Mouse (Mus musculus) cerebellum, adult 11-12 months (tissue): ENCODE results near the gene Frs3.
"Not testable (repeated sequence)": the region's sequence is repeated elsewhere in the genome, so short reads cannot be mapped to it uniquely, and the experiment has no call there.

Experiments used
- DNase-seq: peaks from one replicate; pipeline ENCODE4 v3.0.0; 2022

The Frs3 gene

GRCm38 (mm10) chr17:47688608-47689575, at the start of gene Frs3:
Frs3 (plus strand) TSS chr17:47689030.
- DNase-seq: peak; percentile 83

- DNase-seq: no peak
Measured at GRCm38 (mm10) chr17:47642992-47643391, 45.8 kb upstream of the Frs3 start.

DNA sequence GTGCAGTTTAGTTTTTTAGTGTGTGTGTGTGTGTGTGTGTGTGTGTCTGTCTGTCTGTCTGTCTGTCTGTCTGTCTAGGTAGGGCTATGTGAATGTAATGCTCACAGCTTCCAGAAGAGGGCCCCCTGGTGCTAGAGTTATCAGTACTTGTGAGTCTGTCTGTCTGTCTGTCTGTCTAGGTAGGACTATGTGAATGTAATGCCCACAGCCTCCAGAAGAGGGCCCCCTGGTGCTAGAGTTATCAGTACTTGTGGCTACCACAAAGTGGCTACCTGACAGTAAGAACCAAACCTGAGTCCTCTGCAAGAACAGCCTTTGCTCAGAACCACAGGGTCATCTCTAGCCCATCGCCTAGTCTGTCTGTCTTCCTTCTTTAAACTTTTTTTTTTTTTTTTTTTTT, 42.1 kb upstream of the Frs3 start:
- DNase-seq: no peak

DNA sequence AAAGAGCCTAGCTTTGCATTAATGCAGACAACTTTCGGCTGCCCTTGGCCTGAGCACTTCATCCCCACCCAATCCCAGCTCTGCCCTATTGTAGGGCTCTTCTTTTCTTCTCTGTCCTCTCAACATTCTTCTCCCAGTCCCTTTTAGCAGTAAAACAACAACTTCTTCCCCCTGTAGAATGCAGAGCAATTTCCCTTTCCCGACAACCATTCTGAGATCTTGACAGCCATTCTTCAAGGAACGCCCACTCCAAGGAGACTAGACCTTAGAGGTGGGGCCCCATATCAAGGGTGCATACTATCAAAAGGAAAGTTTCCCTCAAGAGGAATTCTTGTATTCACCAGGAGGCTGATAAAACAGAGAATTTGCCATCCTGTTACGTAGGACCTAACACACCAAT, 39.9 kb upstream of the Frs3 start:
- no peak for DNase-seq

DNA sequence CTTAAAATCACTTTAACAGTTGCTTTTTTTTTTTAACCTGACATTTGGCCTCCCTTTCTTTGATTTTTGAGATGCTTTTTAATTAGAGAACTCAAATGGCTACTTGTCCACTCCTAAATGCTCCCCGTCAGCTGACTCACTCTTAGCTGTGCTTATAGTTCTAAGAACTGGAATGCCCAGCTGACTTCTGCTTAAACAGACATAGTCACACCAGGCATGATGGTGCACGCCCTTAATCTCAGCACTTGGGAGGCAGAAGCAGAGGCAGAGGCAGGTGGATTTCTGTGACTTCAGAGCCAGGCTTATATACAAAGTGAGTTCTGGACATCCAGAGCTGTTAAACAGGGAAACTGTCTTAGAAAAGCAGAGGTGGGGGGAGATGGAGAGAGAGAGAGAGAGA, 36.9 kb upstream of the Frs3 start:
- DNase-seq: no peak

- not testable (repeated sequence) for DNase-seq
Measured at GRCm38 (mm10) chr17:47654346-47654745, 34.5 kb upstream of the Frs3 start.

- no peak for DNase-seq
Measured at GRCm38 (mm10) chr17:47655697-47656096, 33.1 kb upstream of the Frs3 start.

GRCm38 (mm10) chr17:47657901-47658300, 30.9 kb upstream of the Frs3 start:
- no peak for DNase-seq

DNA sequence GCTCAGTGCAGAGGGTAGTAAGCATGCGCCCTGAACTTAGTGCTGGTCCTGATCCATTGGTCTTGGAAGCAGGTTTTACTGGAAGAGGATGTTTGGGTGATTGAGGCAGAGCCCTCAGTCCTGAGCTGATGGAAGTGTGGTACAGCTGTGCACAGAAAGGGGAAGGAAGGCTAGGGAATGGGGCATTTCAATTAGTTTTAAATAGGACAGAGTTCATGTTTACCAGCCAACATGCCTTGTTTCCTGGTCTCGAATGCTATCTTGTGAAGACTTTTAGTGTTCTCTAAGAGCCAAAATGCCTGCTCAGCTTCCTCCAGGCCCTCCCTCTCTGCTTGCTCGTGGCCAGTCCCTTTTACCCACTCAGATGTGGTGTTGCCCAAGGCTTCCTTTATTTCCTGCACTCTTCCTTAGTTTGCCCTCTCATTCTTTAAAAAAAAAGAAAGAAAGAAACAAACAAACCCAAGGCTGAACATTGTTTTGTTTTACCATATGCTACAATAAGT, 30.0 kb upstream of the Frs3 start:
- no peak for DNase-seq

DNA sequence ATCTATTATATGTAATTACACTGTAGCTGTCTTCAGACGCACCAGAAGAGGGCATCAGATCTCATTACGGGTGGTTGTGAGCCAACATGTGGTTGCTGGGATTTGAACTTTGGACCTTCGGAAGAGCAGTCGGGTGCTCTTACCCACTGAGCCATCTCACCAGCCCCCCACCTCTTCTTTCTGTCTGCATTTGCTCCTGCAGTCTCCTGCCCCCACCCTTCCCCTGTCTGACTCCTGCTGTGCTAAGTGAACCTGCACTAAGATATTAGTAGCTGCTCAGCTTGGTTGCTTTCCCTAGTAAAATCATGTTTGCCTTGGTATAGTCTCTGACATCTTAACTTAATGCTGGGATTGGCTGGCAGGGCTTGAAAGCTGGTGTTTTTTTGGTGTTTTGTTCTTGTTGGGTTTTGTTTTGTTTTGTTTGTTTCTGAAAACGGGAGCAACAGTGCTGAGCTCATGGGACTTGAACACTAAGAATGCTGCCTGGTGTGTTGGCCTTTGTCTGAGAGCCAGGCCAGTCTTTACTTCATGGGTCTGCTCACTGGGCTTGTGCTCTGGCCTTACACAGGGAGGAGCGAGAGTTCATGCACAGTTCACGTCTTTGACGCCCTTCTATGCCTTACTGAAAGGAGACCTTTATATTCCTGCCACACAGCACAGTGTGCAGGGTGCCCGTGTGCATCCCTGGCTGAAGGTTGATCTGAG, 25.7 kb upstream of the Frs3 start:
- DNase-seq: no peak

GRCm38 (mm10) chr17:47664474-47664873, 24.4 kb upstream of the Frs3 start:
- DNase-seq: no peak

DNA sequence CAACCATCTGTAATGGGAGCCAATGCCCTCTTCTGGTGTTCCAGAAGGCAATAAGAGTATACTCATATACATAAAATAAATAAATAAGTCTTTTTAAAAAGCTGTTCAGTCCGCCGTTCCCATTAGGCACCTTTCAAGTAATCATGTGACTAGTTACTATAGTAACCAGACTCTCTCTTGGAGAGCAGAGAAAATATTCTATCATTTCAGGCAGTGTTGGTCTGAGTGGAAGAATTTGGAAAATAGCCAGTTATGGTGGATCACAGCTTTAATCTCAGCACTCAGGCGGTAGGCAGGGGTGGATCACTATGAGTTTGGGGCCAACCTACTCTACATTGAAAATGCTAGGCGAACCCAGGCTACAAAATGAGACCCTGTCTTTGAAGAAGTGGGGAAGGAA, 19.7 kb upstream of the Frs3 start:
- DNase-seq: no peak

- no peak for DNase-seq
Measured at GRCm38 (mm10) chr17:47671988-47672310, 16.9 kb upstream of the Frs3 start.

DNA sequence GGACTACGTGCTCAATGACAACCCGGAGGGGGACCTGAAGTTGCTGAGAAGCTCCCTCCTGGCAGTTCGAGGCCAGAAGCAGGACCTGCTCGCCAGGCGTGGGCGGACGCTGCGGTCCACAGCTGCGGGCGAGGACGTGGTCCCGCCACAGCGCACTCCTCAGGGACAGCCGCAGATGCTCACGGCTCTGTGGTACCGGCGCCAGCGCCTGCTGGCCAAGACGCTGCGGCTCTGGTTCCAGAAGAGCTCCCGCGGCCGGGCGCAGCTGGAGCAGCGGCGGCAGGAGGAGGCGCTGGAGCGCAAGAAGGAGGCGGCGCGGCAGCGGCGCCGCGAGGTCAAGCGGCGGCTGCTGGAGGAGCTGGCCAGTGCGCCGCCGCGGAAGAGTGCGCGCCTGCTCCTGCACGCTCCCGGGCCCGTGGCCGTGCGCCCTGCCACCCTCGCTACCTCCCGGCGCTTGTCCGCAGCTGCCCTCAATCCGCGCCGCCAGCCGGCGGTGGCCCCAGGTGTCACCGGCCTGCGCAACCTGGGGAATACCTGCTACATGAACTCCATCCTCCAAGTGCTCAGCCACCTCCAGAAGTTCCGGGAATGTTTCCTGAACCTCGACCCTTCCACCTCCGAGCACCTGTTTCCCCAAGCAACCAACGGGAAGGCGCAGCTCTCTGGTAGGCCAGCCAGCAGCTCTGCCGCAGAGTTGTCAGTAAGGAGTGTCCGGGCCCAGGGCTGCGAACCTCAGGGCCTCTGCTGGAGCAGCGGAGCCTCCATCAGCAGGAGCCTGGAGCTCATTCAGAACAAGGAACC, 16.3 kb upstream of the Frs3 start:
- peak; percentile 42 for DNase-seq

GRCm38 (mm10) chr17:47676581-47676980, 12.2 kb upstream of the Frs3 start:
- peak; percentile 45 for DNase-seq

DNA sequence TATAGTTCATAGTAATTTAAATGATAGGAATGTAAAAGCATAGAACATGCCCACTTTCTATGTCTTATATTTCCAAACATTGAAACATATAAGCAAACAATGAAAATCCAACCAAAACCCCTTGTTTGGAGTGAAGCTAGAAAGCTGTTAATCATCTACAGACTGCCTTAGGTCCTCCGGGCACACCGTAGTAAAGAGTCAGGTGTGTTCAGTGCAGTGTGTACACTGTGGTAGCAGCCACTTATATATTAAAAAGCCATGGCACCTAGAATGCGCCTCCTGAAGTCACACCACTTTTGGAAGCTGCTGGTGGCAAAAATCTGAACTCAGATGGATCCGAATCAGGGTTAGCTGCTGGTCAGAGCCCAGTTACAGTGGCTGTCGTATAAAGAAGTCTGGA, 10.6 kb upstream of the Frs3 start:
- no peak for DNase-seq

GRCm38 (mm10) chr17:47678702-47679101, 10.1 kb upstream of the Frs3 start:
- DNase-seq: no peak

GRCm38 (mm10) chr17:47682836-47683235, 6.0 kb upstream of the Frs3 start:
- no peak for DNase-seq

DNA sequence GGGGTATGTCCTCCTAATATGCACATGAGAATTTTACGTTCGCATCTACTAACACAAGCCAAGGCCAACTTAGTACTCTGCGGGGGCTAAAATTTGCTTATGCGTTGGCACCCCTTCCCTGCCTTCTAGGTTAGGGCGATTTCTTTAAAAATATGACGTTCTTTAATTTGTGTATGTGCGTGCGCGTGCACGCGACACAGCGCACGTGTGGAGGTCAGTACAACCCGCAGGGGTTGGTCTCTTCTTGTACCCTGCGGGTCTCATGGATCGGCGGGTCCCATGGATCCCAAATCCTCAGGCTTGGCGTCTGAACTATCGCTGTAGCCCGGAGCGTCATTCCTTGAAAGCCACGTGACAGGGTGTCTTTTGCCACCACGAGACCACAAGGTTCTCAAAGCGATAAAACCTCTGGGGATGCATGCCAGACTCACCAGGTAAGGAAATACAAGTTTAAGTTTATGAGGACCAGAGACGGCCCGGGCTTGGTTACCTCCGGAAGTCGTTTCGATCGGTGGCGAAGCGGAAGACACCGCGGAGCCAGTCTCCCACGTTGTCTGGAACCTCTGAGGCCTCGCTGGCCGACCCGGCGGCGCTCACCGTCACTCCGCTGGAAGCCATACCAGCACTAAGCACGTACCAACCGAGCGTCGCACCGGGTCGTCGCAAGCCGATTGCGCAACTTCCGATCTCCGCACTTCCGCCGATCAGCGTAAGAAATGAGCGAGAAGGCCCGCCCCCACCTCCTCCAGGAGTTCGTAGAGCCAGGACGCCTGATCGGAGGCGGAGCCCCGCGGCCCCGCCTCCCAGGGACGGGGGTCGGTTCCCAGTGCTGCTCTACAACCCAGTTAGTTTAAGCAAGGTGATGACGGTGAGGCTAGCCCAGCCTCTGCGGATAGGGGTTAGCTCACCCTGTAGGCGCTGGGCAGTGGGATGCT, 1.2 kb upstream of the Frs3 start:
- peak; percentile 96 for DNase-seq

- no peak for DNase-seq
Measured at GRCm38 (mm10) chr17:47688344-47688607, 554 bp upstream of the Frs3 start, which contains the start of gene Tomm6. Tomm6 (minus strand) TSS chr17:47688386.

DNA sequence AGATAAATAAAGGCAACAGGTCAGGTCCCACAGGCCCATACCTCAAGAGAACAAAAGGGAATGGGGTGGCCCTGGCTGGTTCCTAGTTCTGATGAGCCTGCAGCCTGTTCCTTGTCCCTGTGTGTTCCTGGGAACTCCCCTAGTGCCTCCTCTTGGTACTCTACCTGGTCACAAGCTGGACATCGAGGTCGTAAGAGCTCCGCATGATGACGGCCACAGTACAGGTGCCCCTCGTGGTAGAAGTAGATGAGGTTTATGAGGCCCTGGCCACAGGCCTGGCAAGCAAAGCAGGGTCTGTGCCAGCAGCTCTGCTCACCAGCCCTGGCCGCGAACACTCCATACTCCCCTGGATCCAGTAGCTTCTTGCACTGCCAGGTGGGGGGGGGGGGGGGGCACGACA, 1.1 kb downstream of the Frs3 start:
- peak; percentile 57 for DNase-seq

- DNase-seq: no peak
Measured at GRCm38 (mm10) chr17:47691650-47692049, 2.8 kb downstream of the Frs3 start.
